Mouse (Mus musculus): ENCODE data around the gene Il17rd. TPM values are rescaled to one million over a fixed set of nuclear protein-coding genes. Genes with fewer than 3 reads are reported as not detected.

Il17rd gene
- polyA plus RNA-seq, 1 experiment from 2014 or later, result 2.1 TPM

GRCm38 (mm10) chr14:27149401-27149800 lies 110.7 kb downstream of the Il17rd start:
- 75% methylated on average over 5 of the region's 5 CpGs for WGBS (ENCODE audit: insufficient replicate concordance)
- no peaks in the 10 kb centered on the region for H3K9me3 ChIP-seq (replicated peaks; ENCODE audit: control insufficient read depth, low read length)
- no peaks in the 10 kb centered on the region for H3K27me3 ChIP-seq (ENCODE audit: control insufficient read depth, insufficient read depth, low read length)
- no peak overlapping the region for H3K4me3 ChIP-seq (ENCODE audit: low read depth, low read length)
- ATAC-seq (replicated peaks; ENCODE audit: insufficient number of reproducible peaks, low FRiP score, low TSS enrichment), result no peak
- no peak overlapping the region for H3K27ac ChIP-seq (ENCODE audit: low read depth, low read length)
- H3K36me3 ChIP-seq (ENCODE audit: control insufficient read depth, insufficient read depth, low read length), result no peaks in the 10 kb centered on the region
- H3K4me2 ChIP-seq, result no peak overlapping the region
- H3K4me1 ChIP-seq (ENCODE audit: control insufficient read depth, insufficient read depth, low read length), result peaks cover 41% of the 10 kb centered on the region
- H3K9ac ChIP-seq (ENCODE audit: low read depth, low read length), result no peak overlapping the region

GRCm38 (mm10) chr14:27150011-27150640 lies 111.4 kb downstream of the Il17rd start:
- Histone ChIP-seq H3K4me1 (ENCODE audit: control insufficient read depth, insufficient read depth, low read length) (peaks cover 39% of the 10 kb centered on the region), H3K4me3 (ENCODE audit: low read depth, low read length) (no peak overlapping the region)
- WGBS (ENCODE audit: insufficient replicate concordance), result 24% methylated on average over 6 of the region's 6 CpGs

DNA sequence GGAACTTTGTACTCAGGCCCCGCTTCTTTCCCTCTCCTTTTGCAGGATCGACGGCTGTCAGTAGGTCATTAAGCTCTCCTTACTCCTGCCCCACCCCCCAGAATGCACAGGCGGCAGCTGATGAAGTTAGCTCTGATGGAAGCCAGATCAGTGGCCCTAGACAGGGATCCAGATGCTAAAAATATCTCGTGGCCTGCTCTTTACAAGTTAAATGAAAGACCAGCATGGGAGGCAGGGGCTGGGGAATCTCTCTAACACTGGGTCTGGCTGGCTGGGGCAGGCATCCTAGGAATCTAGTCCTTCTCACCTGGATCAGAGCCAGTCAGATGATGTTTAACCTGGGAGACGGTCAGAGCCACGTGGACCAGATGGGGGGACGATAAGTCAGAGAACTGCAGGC lies 112.7 kb downstream of the Il17rd start:
- Histone ChIP-seq H3K4me2 (peak overlapping the region; percentile 33), H3K4me3 (ENCODE audit: low read depth, low read length) (no peak overlapping the region), H3K27ac (ENCODE audit: low read depth, low read length) (peak overlapping the region; percentile 82), H3K4me1 (ENCODE audit: control insufficient read depth, insufficient read depth, low read length) (peaks cover 33% of the 10 kb centered on the region), H3K27me3 (ENCODE audit: control insufficient read depth, insufficient read depth, low read length) (peaks cover 4% of the 10 kb centered on the region; the same call in 1 of the 2 replicates), H3K9ac (ENCODE audit: low read depth, low read length) (no peak overlapping the region; the same call in 1 of the 2 replicates), H3K36me3 (ENCODE audit: control insufficient read depth, insufficient read depth, low read length) (no peaks in the 10 kb centered on the region), H3K9me3 (replicated peaks; ENCODE audit: control insufficient read depth, low read length) (no peaks in the 10 kb centered on the region)
- peak; percentile 73 for ATAC-seq (replicated peaks; ENCODE audit: insufficient number of reproducible peaks, low FRiP score, low TSS enrichment)
- WGBS (ENCODE audit: insufficient replicate concordance), result 12% methylated on average over 8 of the region's 8 CpGs

More at GRCm38 (mm10) chr14:27150011-27150640, 111.4 kb downstream of the Il17rd start:
- Histone ChIP-seq H3K9me3 (replicated peaks; ENCODE audit: control insufficient read depth, low read length) (no peaks in the 10 kb centered on the region), H3K4me2 (no peak overlapping the region), H3K27me3 (ENCODE audit: control insufficient read depth, insufficient read depth, low read length) (peaks cover 3% of the 10 kb centered on the region; the same call in 1 of the 2 replicates), H3K27ac (ENCODE audit: low read depth, low read length) (0 out of 2 replicates have a peak overlapping the region, but pooled peaks have one; percentile 47), H3K9ac (ENCODE audit: low read depth, low read length) (no peak overlapping the region), H3K36me3 (ENCODE audit: control insufficient read depth, insufficient read depth, low read length) (no peaks in the 10 kb centered on the region)
- ATAC-seq (replicated peaks; ENCODE audit: insufficient number of reproducible peaks, low FRiP score, low TSS enrichment), result no peak

GRCm38 (mm10) chr14:27155088-27155487 lies 116.3 kb downstream of the Il17rd start:
- no peak overlapping the region for H3K4me2 ChIP-seq
- no peaks in the 10 kb centered on the region for H3K9me3 ChIP-seq (replicated peaks; ENCODE audit: control insufficient read depth, low read length)
- ATAC-seq (replicated peaks; ENCODE audit: insufficient number of reproducible peaks, low FRiP score, low TSS enrichment), result no peak
- peaks cover 7% of the 10 kb centered on the region; the same call in 1 of the 2 replicates for H3K27me3 ChIP-seq (ENCODE audit: control insufficient read depth, insufficient read depth, low read length)
- H3K4me1 ChIP-seq (ENCODE audit: control insufficient read depth, insufficient read depth, low read length), result peaks cover 30% of the 10 kb centered on the region
- WGBS (ENCODE audit: insufficient replicate concordance), result 67% methylated on average over 6 of the region's 6 CpGs
- H3K4me3 ChIP-seq (ENCODE audit: low read depth, low read length), result no peak overlapping the region
- no peak overlapping the region for H3K27ac ChIP-seq (ENCODE audit: low read depth, low read length)
- no peak overlapping the region for H3K9ac ChIP-seq (ENCODE audit: low read depth, low read length)
- no peaks in the 10 kb centered on the region for H3K36me3 ChIP-seq (ENCODE audit: control insufficient read depth, insufficient read depth, low read length)

DNA sequence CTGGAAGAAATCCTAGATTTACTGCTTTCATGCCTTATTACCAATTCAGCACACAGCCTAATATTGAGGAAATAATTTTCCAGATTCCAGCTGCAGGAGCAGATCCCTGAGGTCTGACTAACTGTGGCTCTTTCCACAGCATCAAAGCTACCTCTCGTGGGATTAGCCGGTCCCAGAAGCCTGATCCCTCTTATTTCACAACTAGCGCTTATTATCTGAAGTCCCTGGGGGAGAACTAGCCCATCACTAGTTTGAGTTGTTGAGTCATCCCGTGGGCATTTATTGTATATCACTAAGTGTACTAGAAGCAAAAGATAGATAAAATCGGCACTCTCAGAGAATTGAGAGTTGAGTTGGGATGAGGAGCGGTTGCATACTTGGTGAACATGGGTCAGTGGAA lies 117.3 kb downstream of the Il17rd start:
- Histone ChIP-seq H3K4me3 (ENCODE audit: low read depth, low read length) (no peak overlapping the region), H3K4me2 (no peak overlapping the region), H3K27me3 (ENCODE audit: control insufficient read depth, insufficient read depth, low read length) (peaks cover 10% of the 10 kb centered on the region), H3K4me1 (ENCODE audit: control insufficient read depth, insufficient read depth, low read length) (peaks cover 22% of the 10 kb centered on the region), H3K36me3 (ENCODE audit: control insufficient read depth, insufficient read depth, low read length) (no peaks in the 10 kb centered on the region), H3K9me3 (replicated peaks; ENCODE audit: control insufficient read depth, low read length) (no peaks in the 10 kb centered on the region), H3K27ac (ENCODE audit: low read depth, low read length) (no peak overlapping the region), H3K9ac (ENCODE audit: low read depth, low read length) (no peak overlapping the region)
- WGBS (ENCODE audit: insufficient replicate concordance), result 68% methylated on average over 6 of the region's 6 CpGs
- no peak for ATAC-seq (replicated peaks; ENCODE audit: insufficient number of reproducible peaks, low FRiP score, low TSS enrichment)

Other genes with a start within 250 kb of the Il17rd start
- gene Asb14, start 144.4 kb upstream of the Il17rd start, polyA plus RNA-seq (2014; fragmentation: Nextera tagmentation; extraction: Ambion mirVana), result 0.29 and 1.2 TPM in 2 replicates
- 25.4 and 36.0 TPM in 2 replicates for gene Appl1, start 67.7 kb upstream of the Il17rd start, polyA plus RNA-seq (2014; fragmentation: Nextera tagmentation; extraction: Ambion mirVana)
- 0.76 and 1.7 TPM in 2 replicates for gene Hesx1, start 44.5 kb upstream of the Il17rd start, polyA plus RNA-seq (2014; fragmentation: Nextera tagmentation; extraction: Ambion mirVana)
- 10.1 and 12.5 TPM in 2 replicates for gene Arhgef3, start 76.0 kb downstream of the Il17rd start, polyA plus RNA-seq (2014; fragmentation: Nextera tagmentation; extraction: Ambion mirVana)